Mouse (Mus musculus): ENCODE results near the gene Dusp15.

GRCm38 (mm10) chr2:152896926-152897325 lies 54.6 kb downstream of the Dusp15 start:
- TF ChIP-seq POLR2A (IDR thresholded peaks at IDR 0.05; ENCODE audit: extremely low read depth, insufficient read depth, low read length) (no peak), CTCF (IDR thresholded peaks at IDR 0.05; ENCODE audit: low read depth, low read length) (no peak)
